Mouse (Mus musculus) retina, embryonic 14.5 days (tissue): Measurements from ENCODE around the gene Gm7879.
"Not testable (repeated sequence)": the region's sequence is repeated elsewhere in the genome, so short reads cannot be mapped to it uniquely, and the experiment has no call there.

Source experiments
- DNase-seq: peaks from one replicate; pipeline ENCODE4 v3.0.0-alpha.2; 2015; ENCODE audit warnings: low spot score

Gene Gm7879

GRCm38 (mm10) chr5:43912844-43913243, at the start of gene Gm7879:
Gm7879 (plus strand) TSS chr5:43913144.
- DNase-seq = not testable (repeated sequence)

- no peak for DNase-seq
Observed at GRCm38 (mm10) chr5:43863642-43864041, 49.3 kb upstream of the Gm7879 start.

GRCm38 (mm10) chr5:43865316-43865715, 47.6 kb upstream of the Gm7879 start:
- no peak for DNase-seq

GRCm38 (mm10) chr5:43868253-43868652, 44.7 kb upstream of the Gm7879 start, which contains the start of gene Cd38:
Cd38 (plus strand) TSS chr5:43868553.
- DNase-seq = no peak

- DNase-seq = peak; percentile 47
Observed at GRCm38 (mm10) chr5:43868711-43869600, 44.0 kb upstream of the Gm7879 start.

GRCm38 (mm10) chr5:43871845-43872244, 41.1 kb upstream of the Gm7879 start:
- no peak for DNase-seq

GRCm38 (mm10) chr5:43872652-43873051, 40.3 kb upstream of the Gm7879 start:
- DNase-seq = no peak

- no peak for DNase-seq
Observed at GRCm38 (mm10) chr5:43882034-43882433, 30.9 kb upstream of the Gm7879 start.

- peak; percentile 20 for DNase-seq
Observed at GRCm38 (mm10) chr5:43885060-43885820, 27.7 kb upstream of the Gm7879 start.

GRCm38 (mm10) chr5:43892386-43892785, 20.6 kb upstream of the Gm7879 start:
- peak; percentile 56 for DNase-seq

- peak; percentile 45 for DNase-seq
Observed at GRCm38 (mm10) chr5:43894113-43894512, 18.8 kb upstream of the Gm7879 start.

- DNase-seq = no peak
Observed at GRCm38 (mm10) chr5:43895931-43896330, 17.0 kb upstream of the Gm7879 start.

- no peak for DNase-seq
Observed at GRCm38 (mm10) chr5:43904685-43905084, 8.3 kb upstream of the Gm7879 start.

GRCm38 (mm10) chr5:43909213-43909612, 3.7 kb upstream of the Gm7879 start:
- no peak for DNase-seq

- no peak for DNase-seq
Observed at GRCm38 (mm10) chr5:43910006-43910405, 2.9 kb upstream of the Gm7879 start.

GRCm38 (mm10) chr5:43915261-43915886, 2.4 kb downstream of the Gm7879 start:
- DNase-seq = no peak

GRCm38 (mm10) chr5:43921877-43922276, 8.9 kb downstream of the Gm7879 start:
- DNase-seq = no peak

GRCm38 (mm10) chr5:43923933-43924332, 11.0 kb downstream of the Gm7879 start:
- DNase-seq = peak; percentile 62

GRCm38 (mm10) chr5:43927729-43928128, 14.8 kb downstream of the Gm7879 start:
- no peak for DNase-seq

- no peak for DNase-seq
Observed at GRCm38 (mm10) chr5:43933269-43933668, 20.3 kb downstream of the Gm7879 start.

GRCm38 (mm10) chr5:43947330-43947977, 34.5 kb downstream of the Gm7879 start:
- DNase-seq = no peak
